Mouse (Mus musculus): ENCODE data around the gene Mrps9.
"Not testable (repeated sequence)": the region's sequence is repeated elsewhere in the genome, so short reads cannot be mapped to it uniquely, and the experiment has no call there.

The Mrps9 gene

GRCm38 (mm10) chr1:42850663-42851397 is at the start of gene Mrps9:
Gene Mrps9, plus strand, starts transcription at chr1:42851233.
- peak; percentile 65 for DNase-seq (ENCODE audit: extremely low read depth, low read depth, low spot score)

DNA sequence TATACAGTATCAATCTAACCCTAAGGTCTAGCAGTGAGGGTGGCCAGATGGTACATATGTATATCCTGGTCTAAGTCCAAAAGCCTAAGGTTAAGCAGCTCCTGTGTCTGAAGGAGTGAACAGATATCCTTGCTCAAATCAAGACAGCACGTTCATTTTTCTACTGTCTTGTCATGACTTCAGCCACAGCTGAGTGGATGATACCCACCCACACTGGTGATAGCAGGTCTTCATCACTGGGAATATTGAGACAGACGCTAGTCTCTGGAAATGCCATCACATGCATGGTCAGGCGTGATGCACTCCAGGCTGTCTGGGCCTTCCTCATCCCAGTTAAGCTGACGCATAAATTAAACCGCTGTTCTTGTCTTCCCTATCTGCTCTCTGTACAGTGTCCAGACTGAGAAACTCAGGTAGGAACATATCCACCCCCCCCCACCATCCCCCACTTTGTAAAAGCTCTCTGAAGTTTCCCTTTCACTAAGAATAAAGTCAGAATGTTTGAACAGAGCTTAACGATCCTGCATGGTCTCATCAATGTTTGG is 37.7 kb upstream of the Mrps9 start:
- DNase-seq (ENCODE audit: extremely low read depth, low read depth, low spot score) = no peak

GRCm38 (mm10) chr1:42814798-42815619 is 36.0 kb upstream of the Mrps9 start:
- no peak for DNase-seq (ENCODE audit: extremely low read depth, low read depth, low spot score)

GRCm38 (mm10) chr1:42851398-42851767 is 350 bp downstream of the Mrps9 start:
- DNase-seq (ENCODE audit: extremely low read depth, low read depth, low spot score) = no peak

- no peak for DNase-seq (ENCODE audit: extremely low read depth, low read depth, low spot score)
These were observed 777 bp downstream of the Mrps9 start for GRCm38 (mm10) chr1:42851810-42852209.

DNA sequence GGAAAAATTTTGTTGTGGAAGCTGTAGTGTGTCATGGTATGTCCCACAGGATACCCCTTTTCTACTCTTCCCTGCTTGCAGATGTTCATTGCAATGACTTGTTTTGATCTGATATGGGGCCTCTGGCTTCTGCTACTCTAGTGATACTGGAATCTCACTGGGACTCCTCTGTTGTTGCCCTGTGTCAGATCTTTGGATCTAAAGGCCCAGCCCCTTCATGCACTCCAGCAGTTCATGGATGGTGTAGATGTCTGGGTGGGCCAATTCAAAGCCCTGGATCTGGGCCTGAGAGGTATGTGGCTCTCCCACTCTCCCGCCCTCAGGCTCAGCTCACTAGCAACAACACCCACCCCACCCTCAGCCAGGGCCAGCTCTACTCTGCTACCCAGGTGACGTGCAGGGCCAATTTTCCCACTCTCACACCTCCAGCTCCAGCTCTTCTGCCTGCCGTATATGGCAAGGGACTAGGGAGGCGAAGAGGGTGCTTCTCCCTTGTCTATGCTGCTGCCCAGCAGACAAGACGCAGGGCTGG is 13.8 kb downstream of the Mrps9 start:
- DNase-seq (ENCODE audit: extremely low read depth, low read depth, low spot score) = no peak

DNA sequence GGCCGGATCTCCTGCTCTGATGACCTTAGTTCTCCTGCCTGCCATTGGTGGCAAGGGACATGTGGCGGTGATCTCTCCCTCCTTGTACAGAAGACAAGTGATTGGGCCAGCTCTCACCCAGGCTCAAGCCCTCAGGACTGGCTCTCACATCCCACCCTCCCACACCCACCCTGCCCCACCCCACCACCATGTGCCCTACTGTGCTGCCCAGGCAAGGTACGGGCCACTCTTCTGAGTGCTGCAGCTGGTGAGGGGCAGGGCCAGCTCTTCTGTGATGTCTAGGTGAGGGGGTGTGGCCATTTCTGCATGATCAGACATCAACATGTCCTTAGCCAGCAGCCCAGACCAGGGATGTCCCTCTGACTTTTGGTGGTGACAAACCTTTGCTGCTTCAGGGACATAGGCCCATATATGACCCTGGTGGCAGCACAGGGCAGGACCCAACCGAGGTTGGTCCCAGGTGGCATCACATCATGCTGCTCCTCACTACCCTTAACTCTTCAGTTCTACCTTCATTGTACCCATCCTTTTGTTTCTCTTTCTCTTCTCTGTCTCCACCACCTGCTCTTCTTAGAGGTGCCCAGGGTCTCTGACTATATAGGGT is 14.4 kb downstream of the Mrps9 start:
- DNase-seq (ENCODE audit: extremely low read depth, low read depth, low spot score) = no peak

GRCm38 (mm10) chr1:42865986-42866385 is 15.0 kb downstream of the Mrps9 start:
- no peak for DNase-seq (ENCODE audit: extremely low read depth, low read depth, low spot score)

GRCm38 (mm10) chr1:42867188-42867587 is 16.2 kb downstream of the Mrps9 start:
- DNase-seq (ENCODE audit: extremely low read depth, low read depth, low spot score) = no peak

DNA sequence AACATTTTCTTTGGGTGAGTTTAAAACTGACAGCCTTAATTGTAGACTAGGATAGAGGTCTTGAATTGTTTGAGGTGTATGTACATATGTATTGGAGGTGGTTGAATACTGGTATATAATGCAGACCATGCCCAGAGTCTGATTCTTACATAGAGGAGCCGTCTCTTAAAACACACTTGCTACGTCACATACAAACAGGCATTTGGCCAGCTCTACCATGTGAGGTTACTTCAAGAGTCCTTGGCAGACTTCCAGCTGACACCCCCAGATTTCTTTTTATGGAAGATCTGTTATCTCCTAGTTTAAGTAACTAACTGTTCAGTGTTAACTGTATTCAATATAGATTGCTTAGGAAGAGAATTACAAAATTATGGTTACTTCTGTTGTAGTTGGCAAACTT is 23.1 kb downstream of the Mrps9 start:
- no peak for DNase-seq (ENCODE audit: extremely low read depth, low read depth, low spot score)

DNA sequence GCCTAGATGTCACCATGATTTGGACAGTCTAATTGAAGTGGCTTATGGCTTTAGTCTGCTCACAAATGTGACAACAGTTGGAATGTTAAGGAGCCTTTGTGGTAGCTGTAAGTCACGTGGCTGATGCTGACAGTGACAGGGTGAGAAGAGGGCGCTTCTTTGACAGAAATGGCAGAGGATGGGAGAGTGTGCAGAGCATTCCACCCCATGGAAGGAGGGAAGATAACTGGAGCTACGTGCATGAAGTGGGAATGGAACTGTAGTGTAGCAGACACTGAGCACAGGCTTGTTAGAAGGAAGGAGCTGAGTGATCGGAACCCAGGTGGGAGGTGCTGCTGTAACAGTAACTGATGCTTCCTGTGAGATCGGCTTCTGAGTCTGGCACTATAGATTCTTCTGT is 24.2 kb downstream of the Mrps9 start:
- no peak for DNase-seq (ENCODE audit: extremely low read depth, low read depth, low spot score)

DNA sequence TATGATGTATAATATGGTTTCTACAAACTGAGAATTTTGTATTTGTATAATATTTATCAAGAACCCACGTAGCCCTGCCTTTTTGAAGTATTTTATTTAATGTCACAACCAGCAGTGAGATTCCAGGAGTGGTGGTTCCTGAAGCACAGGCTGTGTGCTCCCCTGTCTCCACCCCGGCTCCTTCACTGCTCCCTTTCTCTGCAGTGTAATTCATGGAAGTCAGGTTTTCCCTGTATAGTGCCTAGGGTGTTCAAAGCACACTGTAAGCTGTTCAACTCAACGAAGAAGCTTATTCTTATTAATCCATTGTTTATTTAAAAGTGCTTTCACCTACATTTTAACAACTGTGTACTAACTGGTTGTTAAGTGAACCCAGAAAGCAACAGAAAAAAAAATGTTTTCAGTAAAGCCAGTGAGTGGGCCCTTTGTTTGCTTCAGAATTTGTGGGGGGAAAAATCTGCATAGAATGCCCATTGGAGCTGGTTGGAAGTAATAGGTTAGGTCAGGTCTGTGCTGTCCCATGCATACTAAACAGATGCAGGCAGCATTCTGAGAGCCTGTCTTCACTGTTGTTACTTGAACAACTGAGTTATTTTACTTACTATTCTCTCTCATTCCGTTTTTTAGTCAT is 25.5 kb downstream of the Mrps9 start:
- no peak for DNase-seq (ENCODE audit: extremely low read depth, low read depth, low spot score)

DNA sequence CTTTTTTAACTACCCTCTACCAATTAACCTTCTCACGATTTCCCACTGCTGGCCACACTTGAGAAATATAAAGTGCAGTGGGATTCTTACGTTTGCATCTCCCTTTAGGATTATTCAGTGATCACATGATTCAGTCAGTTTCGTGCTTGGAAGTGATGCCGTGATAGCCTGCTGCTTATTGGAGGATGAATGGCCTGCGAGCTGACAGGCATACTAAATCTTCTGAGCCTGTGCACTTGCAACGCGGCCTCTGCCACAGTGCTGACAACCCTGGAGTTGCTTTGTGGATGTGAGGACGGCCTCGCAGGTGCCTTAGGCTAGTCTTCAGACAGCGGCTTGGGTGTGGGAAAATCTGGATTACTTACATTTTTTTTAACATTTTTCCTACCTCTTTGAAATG is 26.2 kb downstream of the Mrps9 start:
- DNase-seq (ENCODE audit: extremely low read depth, low read depth, low spot score) = no peak

DNA sequence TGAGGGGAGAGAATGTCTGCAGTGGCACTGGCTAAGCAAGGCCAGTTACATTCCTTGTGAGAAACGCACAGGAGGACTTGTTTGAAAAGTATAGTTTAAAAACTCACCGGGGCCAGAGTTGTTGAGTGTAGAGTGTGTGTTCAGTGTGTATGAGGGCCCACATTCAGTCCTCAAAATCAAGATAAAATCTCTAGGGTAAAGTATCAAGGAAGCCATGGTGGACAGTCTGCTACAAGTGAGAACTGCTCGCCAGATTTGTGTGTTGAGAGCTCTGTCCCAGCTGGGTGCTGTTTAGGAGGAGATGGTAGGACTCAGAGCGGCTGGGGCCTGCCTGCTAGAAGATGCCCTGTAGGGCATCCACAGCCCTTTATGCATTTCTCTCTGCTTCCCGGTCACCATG is 27.8 kb downstream of the Mrps9 start:
- DNase-seq (ENCODE audit: extremely low read depth, low read depth, low spot score) = no peak

DNA sequence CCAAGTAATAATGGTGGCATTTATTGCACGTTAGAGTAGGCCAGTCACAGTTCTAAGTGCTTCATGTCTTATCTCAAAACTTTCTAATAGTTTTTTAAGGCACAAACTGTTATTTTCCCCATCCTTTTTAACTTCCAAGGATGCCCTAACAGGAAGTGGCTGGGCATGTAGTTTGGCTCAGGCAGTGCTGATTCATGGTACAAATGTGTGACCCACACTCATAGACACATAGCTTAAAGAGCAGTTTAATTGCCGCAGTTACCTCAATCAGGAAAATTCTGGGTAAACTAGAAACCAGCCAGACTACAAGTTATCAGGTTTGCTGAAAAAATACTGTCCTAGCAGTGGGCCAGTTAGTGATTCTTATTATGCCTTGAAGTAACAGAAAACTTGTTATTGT is 31.2 kb downstream of the Mrps9 start:
- no peak for DNase-seq (ENCODE audit: extremely low read depth, low read depth, low spot score)

DNA sequence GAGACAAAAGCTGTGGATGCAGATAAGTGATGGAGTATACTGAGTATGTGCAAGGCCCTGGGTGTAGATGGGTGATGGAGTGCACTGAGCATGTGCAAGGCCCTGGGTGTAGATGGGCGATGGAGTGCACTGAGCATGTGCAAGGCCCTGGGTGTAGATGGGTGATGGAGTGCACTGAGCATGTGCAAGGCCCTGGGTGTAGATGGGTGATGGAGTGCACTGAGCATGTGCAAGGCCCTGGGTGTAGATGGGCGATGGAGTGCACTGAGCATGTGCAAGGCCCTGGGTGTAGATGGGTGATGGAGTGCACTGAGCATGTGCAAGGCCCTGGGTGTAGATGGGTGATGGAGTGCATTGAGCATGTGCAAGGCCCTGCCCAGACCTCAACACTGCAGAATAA is 32.4 kb downstream of the Mrps9 start:
- not testable (repeated sequence) for DNase-seq (ENCODE audit: extremely low read depth, low read depth, low spot score)

DNA sequence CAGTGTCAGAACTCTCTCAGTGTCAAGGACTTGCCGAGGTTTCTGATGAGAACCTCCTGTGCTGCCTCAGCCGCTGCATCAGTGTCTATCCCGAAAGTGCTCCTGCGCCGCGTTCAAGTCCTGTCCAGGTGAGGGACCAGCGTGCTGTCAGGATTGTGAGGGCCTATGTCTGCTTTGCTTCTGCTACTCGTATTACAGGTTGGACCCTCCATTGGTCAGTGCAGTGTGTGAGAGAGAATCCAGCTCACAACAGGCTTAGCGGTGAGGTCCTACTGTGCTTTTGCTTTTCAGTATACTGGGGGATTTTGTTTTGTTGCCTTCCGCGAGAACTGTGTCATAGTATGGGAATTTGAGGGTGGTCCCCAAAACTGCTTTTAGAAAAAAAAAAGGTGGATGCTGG is 36.8 kb downstream of the Mrps9 start:
- DNase-seq (ENCODE audit: extremely low read depth, low read depth, low spot score) = no peak

DNA sequence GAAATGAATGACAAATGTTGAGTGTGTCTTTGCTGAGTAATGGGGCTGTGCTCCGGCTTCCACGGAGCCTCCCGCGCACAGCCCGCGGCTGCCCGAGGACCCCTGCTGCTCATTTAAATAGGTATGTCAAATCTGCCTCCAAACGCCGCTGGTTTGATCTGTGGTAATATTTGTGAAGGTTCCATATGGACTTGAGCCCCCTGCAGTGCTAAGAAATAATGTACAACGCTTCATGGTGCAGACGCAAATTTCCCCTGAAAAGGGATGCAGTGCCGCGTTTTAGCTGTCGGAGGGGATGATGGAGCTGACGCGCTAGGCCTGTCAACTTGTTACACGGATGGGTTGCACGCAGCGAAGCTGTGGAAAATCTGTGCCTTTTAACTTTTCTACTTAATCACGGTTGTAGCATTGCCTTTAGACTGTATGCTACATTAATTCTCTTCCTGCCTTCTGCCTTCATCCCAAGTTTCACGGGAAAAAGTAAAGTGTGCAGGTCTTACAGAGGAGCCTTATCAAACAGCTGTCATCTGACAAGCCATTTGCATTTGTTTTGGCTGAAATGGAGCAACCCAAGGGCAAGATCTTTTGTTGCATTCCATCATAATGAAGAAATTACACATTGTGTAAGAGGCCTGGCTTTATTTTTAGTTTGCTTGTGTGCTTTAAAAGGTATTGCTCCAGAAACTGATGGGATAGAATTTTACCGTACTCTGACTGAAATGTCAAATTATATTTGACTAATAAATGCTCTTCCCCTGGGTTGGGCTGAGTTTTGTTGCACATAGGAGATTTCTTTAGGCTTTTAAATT is 37.7 kb downstream of the Mrps9 start:
- DNase-seq (ENCODE audit: extremely low read depth, low read depth, low spot score) = peak; percentile 3

- no peak for DNase-seq (ENCODE audit: extremely low read depth, low read depth, low spot score)
These were observed 38.4 kb downstream of the Mrps9 start for GRCm38 (mm10) chr1:42889421-42889887.

GRCm38 (mm10) chr1:42894695-42895094 is 43.7 kb downstream of the Mrps9 start:
- DNase-seq (ENCODE audit: extremely low read depth, low read depth, low spot score) = no peak

All from fat pad, adult 2 months (tissue).